Comparison of ENCODE assay signal across 8 mouse cellular contexts in the genomic region with DNA sequence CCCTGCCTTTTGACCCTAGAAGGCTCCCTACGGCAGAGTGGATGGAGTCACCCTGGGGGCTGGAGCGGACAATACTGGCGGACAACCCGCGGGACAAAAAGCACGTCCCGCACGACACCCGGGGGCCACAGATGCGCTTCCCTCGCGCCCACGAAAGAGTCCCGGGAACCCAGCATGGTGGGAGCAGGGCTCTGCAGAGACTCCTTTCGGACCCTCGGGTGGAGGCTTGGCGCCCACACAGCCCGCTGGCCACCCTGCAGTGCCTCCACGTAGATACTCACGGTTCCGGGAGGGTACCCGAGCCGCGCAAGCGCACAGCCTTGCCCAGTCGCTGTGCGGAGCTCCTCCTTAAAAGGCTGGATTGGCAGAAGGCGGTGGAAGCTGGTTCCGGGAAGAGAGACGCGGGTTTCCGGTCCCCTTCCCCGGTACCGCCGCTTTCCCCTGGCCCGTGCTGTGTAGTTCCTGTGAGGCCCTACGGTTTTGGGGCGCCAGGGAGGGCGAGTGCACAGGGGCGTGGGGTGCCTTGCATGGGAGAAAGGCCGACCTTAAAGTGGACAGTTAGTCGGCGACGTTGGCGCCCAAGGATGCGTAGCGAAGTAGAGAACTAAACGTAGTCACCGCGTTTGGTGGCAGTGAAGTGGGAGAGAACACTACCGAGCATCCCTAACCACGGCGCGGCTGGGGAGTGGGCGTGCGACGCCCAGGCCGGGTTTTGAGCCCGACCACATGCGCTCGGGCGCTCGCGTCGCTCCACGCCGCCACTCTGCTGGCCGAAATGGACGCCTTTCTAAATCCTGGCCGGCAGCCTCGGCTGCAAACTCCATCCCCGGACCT. TPM values are rescaled to one million over a fixed set of nuclear protein-coding genes. Genes with fewer than 3 reads are reported as not detected.
A peak's percentile ranks its signal among the peaks of the same experiment; 100 is the strongest.
DNase-seq lines count a peak whose midpoint lies in the region; ATAC-seq and TF ChIP-seq lines count a peak whose summit lies in the region.

Gene Mettl21a (minus strand): TSS at position 362 of the 834 bp plus-strand sequence.

- H3K27me3 ChIP-seq in C2C12 (ENCODE audit: control insufficient read depth, insufficient read depth, insufficient read length), result no peaks in the 10 kb centered on the region
- no peaks in the 10 kb centered on the region for H3K27me3 ChIP-seq in erythroblast, embryonic 14.5 days (ENCODE audit: control insufficient read depth)
- no peaks in the 10 kb centered on the region for H3K27me3 ChIP-seq in heart, embryonic 12.5 days (replicated peaks)
- H3K27me3 ChIP-seq in kidney, postnatal 0 days (ENCODE audit: insufficient read depth, low read length), result no peaks in the 10 kb centered on the region
- H3K27me3 ChIP-seq in liver, embryonic 12.5 days (replicated peaks), result no peaks in the 10 kb centered on the region
- no peaks in the 10 kb centered on the region for H3K27me3 ChIP-seq in stomach, embryonic 15.5 days (replicated peaks)

- TF ChIP-seq POLR2A in brain, embryonic 14.5 days (IDR thresholded peaks at IDR 0.05; ENCODE audit: borderline replicate concordance, extremely low read depth, insufficient read depth, insufficient read length, poor library complexity, severe bottlenecking), result peak; percentile 84; the same call in 1 of the 2 replicates

- peak within 1 kb of the TSS; percentile 86 for H3K9ac ChIP-seq in heart, embryonic 12.5 days
- peak within 1 kb of the TSS; percentile 87 for H3K9ac ChIP-seq in kidney, postnatal 0 days (ENCODE audit: low read depth, low read length)
- peak within 1 kb of the TSS; percentile 88 for H3K9ac ChIP-seq in liver, embryonic 12.5 days
- peak within 1 kb of the TSS; percentile 90 for H3K9ac ChIP-seq in stomach, embryonic 15.5 days

- peak; percentile 98 for DNase-seq in brain, embryonic 14.5 days (ENCODE audit: low read depth)
- peak; percentile 98 for DNase-seq in kidney, postnatal 0 days (ENCODE audit: low spot score)
- peak; percentile 54 to 55 for DNase-seq in natural killer cell, adult 2 months (ENCODE audit: low spot score in 2 of 2)

- H3K36me3 ChIP-seq in C2C12 (ENCODE audit: control insufficient read depth, insufficient read depth), result peaks cover 23% of the 10 kb centered on the region
- peaks cover 23% of the 10 kb centered on the region for H3K36me3 ChIP-seq in erythroblast, embryonic 14.5 days (ENCODE audit: control insufficient read depth)
- peaks cover 7% of the 10 kb centered on the region for H3K36me3 ChIP-seq in heart, embryonic 12.5 days
- 0 out of 2 replicates have a peak, but pooled peaks cover 2% of the 10 kb centered on the region for H3K36me3 ChIP-seq in kidney, postnatal 0 days (ENCODE audit: insufficient read depth, low read length)
- H3K36me3 ChIP-seq in liver, embryonic 12.5 days, result peaks cover 15% of the 10 kb centered on the region; the same call in 1 of the 2 replicates
- H3K36me3 ChIP-seq in stomach, embryonic 15.5 days, result no peaks in the 10 kb centered on the region

- peak within 1 kb of the TSS; percentile 91 for H3K27ac ChIP-seq in heart, embryonic 12.5 days (ENCODE audit: poor library complexity, severe bottlenecking)
- peak within 1 kb of the TSS; percentile 96 for H3K27ac ChIP-seq in kidney, postnatal 0 days
- peak within 1 kb of the TSS; percentile 95 for H3K27ac ChIP-seq in liver, embryonic 12.5 days
- H3K27ac ChIP-seq in stomach, embryonic 15.5 days, result peak within 1 kb of the TSS; percentile 99

- WGBS in heart, embryonic 12.5 days, result under 1% methylated on average over 72 of the region's 72 CpGs
- under 1% methylated on average over 69 of the region's 72 CpGs for WGBS in kidney, postnatal 0 days
- WGBS in liver, embryonic 12.5 days (ENCODE audit: insufficient replicate concordance), result under 1% methylated on average over 72 of the region's 72 CpGs
- WGBS in stomach, embryonic 15.5 days, result under 1% methylated on average over 72 of the region's 72 CpGs

- peak; percentile 93 for ATAC-seq in heart, embryonic 12.5 days (ENCODE audit: insufficient number of reproducible peaks, low FRiP score)
- ATAC-seq in kidney, postnatal 0 days (replicated peaks; ENCODE audit: low FRiP score, low read depth), result peak; percentile 93
- peak; percentile 93 for ATAC-seq in liver, embryonic 12.5 days
- ATAC-seq in stomach, embryonic 15.5 days (ENCODE audit: insufficient read depth, low FRiP score, low read depth), result peak; percentile 93

- peak within 1 kb of the TSS; percentile 72 for H3K4me2 ChIP-seq in heart, embryonic 12.5 days
- peak within 1 kb of the TSS; percentile 90 for H3K4me2 ChIP-seq in kidney, postnatal 0 days (ENCODE audit: low read length)
- H3K4me2 ChIP-seq in liver, embryonic 12.5 days, result peak within 1 kb of the TSS; percentile 90
- H3K4me2 ChIP-seq in stomach, embryonic 15.5 days, result peak within 1 kb of the TSS; percentile 85

- peak within 1 kb of the TSS; percentile 87 for H3ac ChIP-seq in C2C12 (ENCODE audit: control insufficient read depth, insufficient read length, low read depth)

- no peaks in the 10 kb centered on the region for H3K9me3 ChIP-seq in erythroblast, embryonic 14.5 days (ENCODE audit: control insufficient read depth, low read length)
- no peaks in the 10 kb centered on the region for H3K9me3 ChIP-seq in heart, embryonic 12.5 days (replicated peaks)
- H3K9me3 ChIP-seq in kidney, postnatal 0 days (replicated peaks; ENCODE audit: low read length), result no peaks in the 10 kb centered on the region
- no peaks in the 10 kb centered on the region for H3K9me3 ChIP-seq in liver, embryonic 12.5 days (replicated peaks)
- no peaks in the 10 kb centered on the region for H3K9me3 ChIP-seq in stomach, embryonic 15.5 days

- H3K79me3 ChIP-seq in C2C12 (ENCODE audit: low read depth), result peaks cover 21% of the 10 kb centered on the region

- peaks cover 35% of the 10 kb centered on the region for H3K4me1 ChIP-seq in erythroblast, embryonic 14.5 days (ENCODE audit: control insufficient read depth)
- H3K4me1 ChIP-seq in heart, embryonic 12.5 days (replicated peaks), result peaks cover 6% of the 10 kb centered on the region; the same call in 1 of the 2 replicates
- H3K4me1 ChIP-seq in kidney, postnatal 0 days (replicated peaks; ENCODE audit: insufficient read depth, low read length), result 0 out of 2 replicates have a peak, but pooled peaks cover 4% of the 10 kb centered on the region
- H3K4me1 ChIP-seq in liver, embryonic 12.5 days, result peaks cover 30% of the 10 kb centered on the region
- peaks cover 9% of the 10 kb centered on the region; the same call in 1 of the 2 replicates for H3K4me1 ChIP-seq in stomach, embryonic 15.5 days

- peaks cover 54% of the 10 kb centered on the region for H3K79me2 ChIP-seq in C2C12 (ENCODE audit: control insufficient read depth, insufficient read depth)

- peak within 1 kb of the TSS; percentile 91 for H3K4me3 ChIP-seq in C2C12 (ENCODE audit: insufficient read depth, poor library complexity, severe bottlenecking)
- H3K4me3 ChIP-seq in erythroblast, embryonic 14.5 days (replicated peaks), result peak within 1 kb of the TSS; percentile 91
- H3K4me3 ChIP-seq in heart, embryonic 12.5 days, result peak within 1 kb of the TSS; percentile 70
- H3K4me3 ChIP-seq in kidney, postnatal 0 days (replicated peaks; ENCODE audit: low read depth, low read length), result peak within 1 kb of the TSS; percentile 85
- H3K4me3 ChIP-seq in liver, embryonic 12.5 days, result peak within 1 kb of the TSS; percentile 81
- H3K4me3 ChIP-seq in stomach, embryonic 15.5 days (replicated peaks), result peak within 1 kb of the TSS; percentile 81

- TF ChIP-seq CTCF in C2C12 (IDR thresholded peaks at IDR 0.05; ENCODE audit: control insufficient read depth, insufficient read depth, insufficient read length), result no peak
- TF ChIP-seq CTCF in brain, embryonic 14.5 days (IDR thresholded peaks at IDR 0.05; ENCODE audit: borderline replicate concordance, extremely low read depth, insufficient read depth, insufficient read length), result no peak
- no peak for TF ChIP-seq CTCF in kidney, postnatal 0 days (IDR thresholded peaks at IDR 0.05; ENCODE audit: low read depth)

TF ChIP-seq in C2C12, 6 proteins besides CTCF, POLR2A, EP300 and RAD21:
- TF ChIP-seq USF1 (IDR thresholded peaks at IDR 0.05; ENCODE audit: low read depth), result no peak
- no peak for TF ChIP-seq CEBPB (IDR thresholded peaks at IDR 0.05; ENCODE audit: low read depth)
- TF ChIP-seq MYOD1 (IDR thresholded peaks at IDR 0.05; ENCODE audit: control insufficient read depth, insufficient read length, low read depth), result no peak
- no peak for TF ChIP-seq FOSL1 (IDR thresholded peaks at IDR 0.05; ENCODE audit: insufficient read depth, low read length, poor library complexity, severe bottlenecking)
- TF ChIP-seq MAX (IDR thresholded peaks at IDR 0.05), result peak; percentile 0
- TF ChIP-seq MYOG (IDR thresholded peaks at IDR 0.05; ENCODE audit: control insufficient read depth, extremely low read depth, insufficient read length), result no peak

RNA-seq across cellular contexts. Expression of gene Mettl21a, which starts in this region (rescaled TPM):
- 27.9 TPM for polyA plus RNA-seq in C2C12 (2012; fragmentation: generic; extraction: Trizol)
- 12.6 and 17.4 TPM in 2 replicates for polyA plus RNA-seq in brain, embryonic 14.5 days (2012; rRNA removed)
- 0.17 and 0.26 TPM in 2 replicates for polyA plus RNA-seq in erythroblast, embryonic 14.5 days (2012)
- polyA plus RNA-seq in heart, embryonic 12.5 days (2016; fragmentation: Nextera tagmentation; extraction: Ambion mirVana), result 9.9 and 11.2 TPM in 2 replicates
- 16.3 and 17.7 TPM in 2 replicates for polyA plus RNA-seq in kidney, postnatal 0 days (2015; fragmentation: Nextera tagmentation; extraction: Ambion mirVana)
- polyA plus RNA-seq in liver, embryonic 12.5 days (2016; fragmentation: Nextera tagmentation; extraction: Ambion mirVana), result 9.2 and 11.1 TPM in 2 replicates
- 19.2 and 20.8 TPM in 2 replicates for polyA plus RNA-seq in stomach, embryonic 15.5 days (2015; fragmentation: Nextera tagmentation; extraction: Ambion mirVana)

Comparison
In these comparisons a context has a peak if more than half of its experiments do, and no peak if none do; other contexts are left out.
1. Peak in every context shown above with its lines: DNase-seq, ATAC-seq, H3K4me3 ChIP-seq and H3K27ac ChIP-seq.